Comparison of ENCODE assay signal across 9 mouse cellular contexts in the genomic region with DNA sequence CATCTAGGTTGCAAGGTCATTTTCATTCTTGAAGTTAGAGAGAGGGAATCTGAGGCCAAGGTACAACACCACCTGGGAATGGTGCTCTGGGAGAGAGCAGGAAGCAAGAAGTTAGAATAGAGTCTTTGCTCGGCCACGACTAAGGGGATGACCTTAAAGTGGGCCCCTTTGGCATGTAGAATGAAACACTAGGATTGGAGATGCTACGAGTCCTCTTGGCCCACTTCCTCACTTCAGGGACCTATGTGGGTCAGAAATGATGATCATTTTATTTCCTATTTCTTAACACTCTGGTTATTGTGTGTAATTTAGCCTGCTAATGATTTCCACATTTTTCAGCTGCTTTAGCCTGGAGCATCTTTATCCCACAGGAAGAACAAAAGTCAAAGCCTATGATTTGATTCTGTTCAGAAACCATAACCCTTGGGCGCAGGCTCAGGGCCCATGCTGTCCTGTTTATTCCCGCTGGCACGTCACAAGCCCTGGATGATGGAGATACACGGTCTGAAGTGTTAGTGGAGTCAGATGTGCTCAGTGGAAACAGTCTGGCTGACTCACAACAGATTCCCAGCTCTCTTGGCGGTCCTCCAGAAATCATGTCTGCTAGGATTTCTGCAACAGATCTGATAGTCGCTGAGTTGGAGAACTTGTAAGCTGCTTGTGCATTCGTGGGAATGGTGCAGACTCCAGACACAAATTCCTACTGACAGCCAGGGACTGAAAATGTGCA.
DNase-seq lines count a peak whose midpoint lies in the region; ATAC-seq and TF ChIP-seq lines count a peak whose summit lies in the region.
"Had no signal": no experiment of that assay in that cellular context is flagged by ENCODE, and none has a peak within 500 bp of the region (broad histone marks: within the 10 kb centered on the region; RNA-seq: fewer than 3 reads in every experiment).

No protein-coding gene starts in this region.

- no peak overlapping the region for H3K4me2 ChIP-seq in limb, embryonic 12.5 days
- H3K4me2 ChIP-seq in midbrain, postnatal 0 days (ENCODE audit: low read depth, low read length, poor library complexity, severe bottlenecking) = no peak overlapping the region

- H3K4me3 ChIP-seq in limb, embryonic 12.5 days (replicated peaks) = no peak overlapping the region
- H3K4me3 ChIP-seq in limb, embryonic 10.5 days = no peak overlapping the region
- no peak overlapping the region for H3K4me3 ChIP-seq in midbrain, postnatal 0 days (ENCODE audit: low read depth, low read length)

- no peak overlapping the region for H3K9ac ChIP-seq in limb, embryonic 12.5 days (replicated peaks)
- no peak overlapping the region for H3K9ac ChIP-seq in midbrain, postnatal 0 days (replicated peaks; ENCODE audit: low read length, poor library complexity, severe bottlenecking)

- no peak for TF ChIP-seq CTCF in midbrain, postnatal 0 days (IDR thresholded peaks at IDR 0.05)

- H3K27ac ChIP-seq in limb, embryonic 12.5 days = 0 out of 2 replicates have a peak overlapping the region, but pooled peaks have one; percentile 23
- no peak overlapping the region for H3K27ac ChIP-seq in limb, embryonic 10.5 days
- H3K27ac ChIP-seq in midbrain, postnatal 0 days (ENCODE audit: low read depth, low read length) = no peak overlapping the region

- peaks cover 16% of the 10 kb centered on the region for H3K4me1 ChIP-seq in limb, embryonic 12.5 days (replicated peaks)
- 0 out of 2 replicates have a peak, but pooled peaks cover 5% of the 10 kb centered on the region for H3K4me1 ChIP-seq in limb, embryonic 10.5 days
- H3K4me1 ChIP-seq in midbrain, postnatal 0 days (ENCODE audit: insufficient read depth, low read length) = no peaks in the 10 kb centered on the region; the same call in 1 of the 2 replicates

- H3K9me3 ChIP-seq in limb, embryonic 12.5 days = no peaks in the 10 kb centered on the region
- no peaks in the 10 kb centered on the region for H3K9me3 ChIP-seq in limb, embryonic 10.5 days (replicated peaks)
- no peaks in the 10 kb centered on the region for H3K9me3 ChIP-seq in midbrain, postnatal 0 days (ENCODE audit: low read length)

- WGBS in limb, embryonic 12.5 days = 62% methylated on average over 10 of the region's 10 CpGs
- WGBS in limb, embryonic 10.5 days = 81% methylated on average over 10 of the region's 10 CpGs
- 62% methylated on average over 10 of the region's 10 CpGs for WGBS in midbrain, postnatal 0 days

- no peaks in the 10 kb centered on the region for H3K36me3 ChIP-seq in limb, embryonic 12.5 days
- no peaks in the 10 kb centered on the region for H3K36me3 ChIP-seq in limb, embryonic 10.5 days
- no peaks in the 10 kb centered on the region for H3K36me3 ChIP-seq in midbrain, postnatal 0 days (ENCODE audit: insufficient read depth, low read length)

- DNase-seq in limb, embryonic 10.5 days (ENCODE audit: low spot score) = no peak
- DNase-seq in cerebellum, adult 9-11 months = peak; percentile 33
- DNase-seq in gastrocnemius, postnatal 4 days (ENCODE audit: low spot score in 2 of 2) = peak; percentile 61 to 83
- peak; percentile 70 to 79 for DNase-seq in layer of hippocampus, postnatal 10 days (ENCODE audit: low spot score in 2 of 2)
- peak; percentile 85 for DNase-seq in midbrain, postnatal 0 days (ENCODE audit: low spot score)
- no peak for DNase-seq in spleen, postnatal 36 days (ENCODE audit: low spot score in 2 of 2)
- DNase-seq in kidney, adult 9 months = no peak

- peak; percentile 26; the same call in 1 of the 2 replicates for ATAC-seq in limb, embryonic 12.5 days (ENCODE audit: insufficient number of reproducible peaks, insufficient read depth, low FRiP score, low TSS enrichment, low read depth)
- no peak; the same call in 1 of the 2 replicates for ATAC-seq in midbrain, postnatal 0 days (ENCODE audit: low FRiP score)
- ATAC-seq: Patski had no signal

- H3K27me3 ChIP-seq in limb, embryonic 12.5 days = no peaks in the 10 kb centered on the region
- no peaks in the 10 kb centered on the region for H3K27me3 ChIP-seq in limb, embryonic 10.5 days (ENCODE audit: low read depth, poor library complexity, severe bottlenecking)
- no peaks in the 10 kb centered on the region for H3K27me3 ChIP-seq in midbrain, postnatal 0 days (ENCODE audit: insufficient read depth, low read length)
- H3K27me3 ChIP-seq: Patski had no signal

Comparison
In these comparisons a context has a peak if more than half of its experiments do, and no peak if none do; other contexts are left out.
1. DNase-seq: peak in cerebellum, adult 9-11 months (single experiment), gastrocnemius, postnatal 4 days (2 of 2), layer of hippocampus, postnatal 10 days (2 of 2) and midbrain, postnatal 0 days (single experiment); none in limb, embryonic 10.5 days (single experiment), spleen, postnatal 36 days (0 of 2) and kidney, adult 9 months (single experiment).